Mouse (Mus musculus) inflammation-experienced regulatory T-cells, adult 6 months (primary cell): ENCODE results near the gene Ube2a. TPM values are rescaled to one million over a fixed set of nuclear protein-coding genes. Genes with fewer than 3 reads are reported as not detected.

Experiments used
- ATAC-seq: one replicate; pipeline ENCODE4 v1.8.0; 2017
- polyA plus RNA-seq, 3 experiments: library from polyadenylated mRNA; unstranded; fragments of 100-300 nt; shearing (Covaris generic); gene quantifications; one replicate each; pipeline ENCODE4 v1.2.1; 2017

Gene Ube2a
- polyA plus RNA-seq, 3 experiments from 2014 or later: 124 to 197 (median 127) TPM

- peak; percentile 25 for ATAC-seq
Observed at GRCm38 (mm10) chrX:36902321-36903114, 28.8 kb downstream of the Ube2a start, which contains the start of gene Nkrf. Nkrf (minus strand) TSS chrX:36902899.

- peak; percentile 93 for ATAC-seq
Observed at GRCm38 (mm10) chrX:36903115-36903768, 29.5 kb downstream of the Ube2a start.

GRCm38 (mm10) chrX:36906539-36906938, 32.8 kb downstream of the Ube2a start:
- no peak for ATAC-seq

GRCm38 (mm10) chrX:36911343-36911742, 37.6 kb downstream of the Ube2a start:
- ATAC-seq: peak; percentile 61

- no peak for ATAC-seq
Observed at GRCm38 (mm10) chrX:36917749-36918148, 44.0 kb downstream of the Ube2a start.

- ATAC-seq: no peak
Observed at GRCm38 (mm10) chrX:36921346-36921745, 47.6 kb downstream of the Ube2a start.

GRCm38 (mm10) chrX:36928791-36929190, 55.1 kb downstream of the Ube2a start:
- no peak for ATAC-seq

- ATAC-seq: no peak
Observed at GRCm38 (mm10) chrX:36929694-36930093, 56.0 kb downstream of the Ube2a start.

- ATAC-seq: no peak
Observed at GRCm38 (mm10) chrX:36930574-36930973, 56.9 kb downstream of the Ube2a start.

Other genes starting within 250 kb of the Ube2a start
- gene Akap17b, start 228.5 kb upstream of the Ube2a start, polyA plus RNA-seq: 1 to 10 TPM in 1 of 3 experiments, under 1 TPM in 2; 0.58 to 1.3 (median 0.79) TPM
- under 1 TPM in 2 of 3 experiments, not detected in 1; 0.47 to 0.50 TPM for gene Slc25a43, start 130.2 kb upstream of the Ube2a start, polyA plus RNA-seq
- gene Slc25a5, start 78.2 kb upstream of the Ube2a start, polyA plus RNA-seq: 1,000 to 10,000 TPM; 1,142 to 1,516 (median 1,275) TPM
- 10 to 100 TPM; 26.9 to 28.7 (median 27.7) TPM for gene C330007P06Rik, start 211 bp downstream of the Ube2a start, polyA plus RNA-seq
- 1 to 10 TPM; 1.5 to 5.6 (median 2.7) TPM for gene Nkrf, start 29.0 kb downstream of the Ube2a start, polyA plus RNA-seq
- 100 to 1,000 TPM; 122 to 151 (median 141) TPM for gene Sept6, start 117.9 kb downstream of the Ube2a start, polyA plus RNA-seq
- gene Sowahd, start 174.9 kb downstream of the Ube2a start, polyA plus RNA-seq: not detected
- gene Rpl39, start 211.5 kb downstream of the Ube2a start, polyA plus RNA-seq: 1,000 to 10,000 TPM in 1 of 3 experiments, 100 to 1,000 TPM in 2; 704 to 1,016 (median 774) TPM
- 10 to 100 TPM; 38.3 to 47.1 (median 39.0) TPM for gene Upf3b, start 236.4 kb downstream of the Ube2a start, polyA plus RNA-seq